Mouse (Mus musculus): ENCODE data around the gene Plxna4.
A peak's percentile ranks its signal among the peaks of the same experiment; 100 is the strongest.

Plxna4 gene

DNA sequence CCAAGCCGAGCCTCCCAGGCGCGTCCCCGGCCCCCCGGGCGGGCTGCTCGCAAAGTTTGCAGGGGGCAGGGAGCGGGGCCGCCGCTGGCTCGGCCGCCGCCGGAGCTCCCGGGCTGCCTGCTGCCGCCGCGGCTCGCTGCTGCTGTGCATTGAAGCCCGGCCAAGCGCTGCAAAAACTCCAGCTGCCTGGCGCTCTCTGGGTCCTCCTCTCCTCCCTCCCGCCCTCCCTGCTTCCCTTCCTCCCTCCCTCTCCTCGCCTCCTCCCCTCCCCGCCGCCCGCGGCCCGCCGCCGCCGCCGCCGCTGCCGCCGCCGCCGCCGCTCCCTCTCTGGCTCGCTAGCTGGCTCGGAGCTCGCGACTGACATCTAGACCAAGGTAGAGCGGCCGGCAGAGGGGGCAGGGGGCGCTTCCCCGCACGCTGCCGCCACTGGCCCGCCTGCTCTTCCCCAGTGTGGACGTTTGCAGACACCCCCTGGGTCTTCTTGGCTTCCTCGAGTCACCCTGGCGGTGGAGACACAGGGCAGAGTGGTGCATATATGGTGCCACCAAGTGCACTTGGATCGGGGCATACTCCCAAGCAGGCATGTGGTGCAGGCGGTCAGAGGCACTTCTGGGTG lies at the start of gene Plxna4:
Gene Plxna4, minus strand, starts transcription at position 137 of the 616 bp plus-strand sequence.
- peak; percentile 77 for DNase-seq (ENCODE audit: low spot score)

DNA sequence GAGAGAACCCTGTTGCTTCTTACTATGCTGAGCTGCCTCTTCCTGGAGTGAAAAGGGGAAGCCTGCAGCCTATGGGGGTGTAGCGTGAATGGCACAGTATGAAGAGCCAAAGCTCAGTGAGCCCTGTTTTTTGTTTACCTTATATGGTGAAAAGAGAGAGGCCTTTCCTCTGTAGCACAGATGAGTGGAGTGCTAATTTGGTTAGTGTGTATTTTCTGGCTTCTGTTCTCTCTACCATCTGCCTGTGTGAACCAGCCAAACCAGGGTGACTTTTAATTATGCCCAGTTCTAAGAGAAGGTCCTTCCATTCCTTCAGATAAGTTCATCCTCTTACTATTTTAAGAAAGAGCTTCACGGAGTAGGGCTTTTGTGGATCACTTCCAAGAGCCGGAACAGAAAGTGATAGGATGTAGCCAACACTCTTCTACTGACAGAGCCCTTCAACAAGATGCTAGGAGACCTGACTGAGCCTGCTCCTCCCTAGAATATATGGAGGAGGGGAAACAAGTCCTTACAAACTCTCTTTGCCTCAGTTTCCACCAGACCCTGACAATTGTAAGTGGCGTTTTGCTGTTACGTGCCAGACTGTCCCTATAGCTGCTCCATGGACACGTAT lies 49.7 kb upstream of the Plxna4 start:
- DNase-seq (ENCODE audit: low spot score) = no peak

DNA sequence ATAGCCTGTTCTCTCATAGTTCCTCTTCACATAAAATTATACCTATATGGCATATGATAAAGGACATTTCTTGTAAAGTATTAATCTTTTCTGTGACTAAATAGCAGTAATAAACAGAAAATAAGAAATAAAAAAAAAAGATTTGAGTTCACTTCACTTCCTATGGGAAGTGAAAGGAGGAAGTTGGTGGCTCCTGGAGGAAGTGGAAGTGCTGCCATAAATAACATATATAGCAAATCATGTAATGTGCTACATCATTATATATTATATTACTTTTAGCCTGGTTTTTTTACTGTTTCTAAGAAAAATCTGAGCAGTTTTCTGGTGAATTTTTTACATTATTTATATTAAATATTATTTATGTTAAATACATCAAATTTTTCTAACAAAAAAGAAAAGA lies 22.7 kb upstream of the Plxna4 start:
- no peak for DNase-seq (ENCODE audit: low spot score)

DNA sequence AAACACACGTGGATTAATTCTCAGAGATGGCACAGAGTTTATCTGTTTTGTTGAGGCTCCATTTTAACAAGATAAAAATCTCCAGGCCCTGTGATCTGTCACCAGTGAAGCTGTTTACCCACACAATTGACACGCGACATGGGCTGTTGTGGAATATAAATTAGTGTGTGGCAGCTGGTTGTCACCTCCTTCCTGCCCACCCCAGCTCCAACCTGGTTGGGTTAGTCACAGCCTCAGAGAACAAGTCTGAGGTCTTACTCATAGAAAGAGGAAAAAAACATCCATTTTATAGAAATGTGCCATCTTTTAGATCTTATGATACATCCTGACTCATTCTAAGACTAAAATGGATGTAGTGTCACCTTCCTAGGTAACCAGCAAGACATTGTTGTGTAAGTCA lies 18.8 kb upstream of the Plxna4 start:
- DNase-seq (ENCODE audit: low spot score) = no peak

DNA sequence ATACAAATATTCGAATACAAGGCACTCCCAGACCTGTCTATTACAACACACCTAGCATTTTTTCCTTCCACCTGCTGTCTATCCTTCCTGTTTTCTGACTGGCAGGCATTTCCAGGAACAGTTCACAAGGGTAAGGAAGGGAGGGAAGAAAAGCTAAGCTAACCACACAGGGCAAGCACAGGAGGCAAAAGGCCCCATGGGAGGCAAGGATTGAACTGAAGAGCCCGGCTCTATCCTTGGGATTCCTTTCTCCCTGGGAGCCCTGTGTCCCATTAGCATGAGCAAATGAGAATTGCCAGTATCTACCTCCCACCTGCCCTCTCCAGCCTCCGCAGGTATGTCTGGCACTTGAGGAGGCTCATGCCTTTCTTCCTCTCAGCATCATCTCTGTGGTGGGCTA lies 17.6 kb upstream of the Plxna4 start:
- no peak for DNase-seq (ENCODE audit: low spot score)

DNA sequence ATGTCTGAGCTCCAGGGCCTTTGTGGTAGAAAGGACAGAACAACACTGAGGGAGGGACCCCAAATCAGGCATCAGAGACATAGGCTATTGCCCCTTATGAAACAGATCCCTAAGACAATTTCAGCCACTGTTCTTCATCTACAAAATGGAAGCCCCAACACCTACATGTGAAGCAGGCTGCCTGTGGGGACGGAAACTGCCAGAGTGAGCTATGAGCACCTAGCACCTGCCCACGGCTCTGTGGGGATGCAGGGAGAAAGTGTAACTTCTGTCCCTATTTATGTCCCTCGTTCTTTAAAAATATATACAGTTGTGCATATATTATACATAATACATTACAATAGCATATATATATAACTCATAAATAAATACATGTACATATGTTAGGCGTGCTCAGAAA lies 16.9 kb upstream of the Plxna4 start:
- DNase-seq (ENCODE audit: low spot score) = no peak

DNA sequence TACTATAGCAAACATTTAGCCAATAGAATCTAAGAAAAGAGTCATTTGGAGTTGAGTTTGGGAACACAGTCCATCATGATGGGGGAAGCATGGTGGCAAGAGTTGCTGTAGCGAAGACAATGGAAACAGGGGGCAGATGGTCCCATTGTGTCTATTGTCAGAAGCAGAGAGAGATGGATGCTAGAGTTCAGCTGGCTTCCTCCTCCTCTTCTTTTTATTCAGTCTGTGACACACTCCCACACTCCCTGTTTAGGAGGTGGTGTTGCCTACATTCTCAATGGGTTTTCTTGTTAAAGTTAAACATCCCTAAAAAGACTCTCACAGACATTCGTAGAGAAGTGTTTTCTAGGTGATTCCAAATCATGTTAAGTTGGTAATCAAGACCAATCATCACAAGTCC lies 14.1 kb upstream of the Plxna4 start:
- no peak for DNase-seq (ENCODE audit: low spot score)

DNA sequence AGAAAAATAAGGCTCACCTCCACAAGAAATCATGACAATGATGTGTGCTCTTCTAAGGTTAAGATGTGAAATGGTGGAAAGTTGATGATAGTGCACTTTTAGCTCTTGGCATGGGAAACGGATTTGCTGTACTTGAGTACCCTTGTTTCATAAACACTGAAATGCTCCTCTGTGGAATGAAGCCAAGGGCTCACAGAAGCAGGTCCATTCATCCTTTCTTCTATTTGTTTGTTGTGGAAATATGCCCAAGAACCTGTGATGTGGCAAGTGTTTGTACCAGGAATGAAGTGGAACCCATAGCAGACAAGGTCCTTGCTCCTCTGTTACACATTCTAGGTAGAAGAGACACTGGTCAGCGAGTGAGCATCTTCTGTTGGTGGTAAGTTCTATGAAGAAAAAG lies 13.3 kb upstream of the Plxna4 start:
- DNase-seq (ENCODE audit: low spot score) = no peak

DNA sequence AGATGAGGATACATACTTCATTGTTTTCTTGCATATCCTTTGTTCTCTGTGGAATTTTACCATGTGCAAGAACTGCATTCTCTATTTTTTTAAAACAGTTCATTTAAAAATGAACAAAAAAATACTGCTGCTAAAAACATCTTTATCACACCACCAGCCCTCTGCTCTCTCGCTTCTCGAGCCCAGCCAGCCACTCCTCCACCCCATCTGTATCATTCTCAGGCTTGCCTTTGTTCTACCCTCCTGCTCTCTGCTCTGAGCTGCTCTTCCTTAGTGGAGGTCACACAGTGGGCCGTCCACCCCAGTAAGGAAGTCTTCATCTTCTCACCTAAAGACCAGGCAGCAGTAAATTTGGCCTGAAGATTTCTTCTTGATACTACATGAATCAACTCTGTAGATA lies 7.6 kb upstream of the Plxna4 start:
- DNase-seq (ENCODE audit: low spot score) = no peak

DNA sequence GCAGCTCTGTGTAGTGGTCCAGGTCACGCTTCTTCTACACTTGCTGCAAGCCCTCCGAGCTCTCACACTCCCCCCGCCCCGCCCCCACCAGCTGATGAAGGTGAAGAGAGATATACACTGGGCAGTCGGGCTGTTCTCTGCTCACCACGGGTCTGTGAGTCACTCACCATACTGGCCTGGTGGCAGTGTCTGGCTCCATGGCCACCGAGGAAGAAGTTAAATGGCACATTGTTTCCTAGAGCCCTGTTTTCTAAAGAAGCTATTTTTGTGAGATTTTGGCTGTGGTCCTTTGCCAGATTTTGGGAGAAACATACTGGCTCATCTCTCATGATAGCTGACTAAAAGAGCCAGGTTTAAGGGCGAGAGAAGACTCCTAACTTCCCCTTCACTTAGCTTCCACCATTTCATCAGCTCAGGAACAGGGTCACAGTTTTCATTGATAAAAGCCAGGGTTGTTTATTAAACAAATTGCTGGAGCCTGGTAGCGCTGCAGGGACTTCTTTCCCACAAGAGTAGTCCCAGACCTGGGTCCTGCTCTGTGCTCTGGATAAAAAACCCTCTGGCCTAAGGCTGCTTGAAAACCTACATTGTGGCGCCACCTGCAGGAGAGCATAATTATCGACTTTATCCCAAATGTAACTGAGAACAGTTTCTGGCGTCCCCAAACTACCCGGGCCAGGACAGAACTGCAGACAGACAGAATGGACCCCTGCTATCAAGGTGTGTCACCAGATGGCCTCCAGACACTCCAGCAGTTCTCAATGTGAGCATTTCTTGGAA lies 3.2 kb upstream of the Plxna4 start:
- peak; percentile 59 for DNase-seq (ENCODE audit: low spot score)

DNA sequence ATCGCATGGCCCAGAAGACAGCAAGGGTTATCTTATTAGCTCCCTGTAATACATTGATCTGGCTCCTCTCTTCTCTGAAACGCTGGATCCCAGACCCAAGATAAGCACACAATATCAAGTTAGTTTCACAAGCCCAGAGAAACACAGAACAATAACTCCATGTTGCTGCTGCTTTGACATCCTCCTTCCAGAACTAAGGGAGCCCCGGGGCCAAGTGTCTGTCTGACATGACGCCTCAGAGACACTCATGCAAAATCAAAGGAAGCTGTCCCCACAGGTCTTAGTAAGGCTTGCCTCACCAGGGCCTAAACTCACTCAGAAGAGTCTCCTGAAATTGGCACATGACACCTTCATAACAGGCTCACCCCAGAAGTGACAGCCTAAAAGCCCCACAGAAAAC lies 1.6 kb upstream of the Plxna4 start:
- no peak for DNase-seq (ENCODE audit: low spot score)

DNA sequence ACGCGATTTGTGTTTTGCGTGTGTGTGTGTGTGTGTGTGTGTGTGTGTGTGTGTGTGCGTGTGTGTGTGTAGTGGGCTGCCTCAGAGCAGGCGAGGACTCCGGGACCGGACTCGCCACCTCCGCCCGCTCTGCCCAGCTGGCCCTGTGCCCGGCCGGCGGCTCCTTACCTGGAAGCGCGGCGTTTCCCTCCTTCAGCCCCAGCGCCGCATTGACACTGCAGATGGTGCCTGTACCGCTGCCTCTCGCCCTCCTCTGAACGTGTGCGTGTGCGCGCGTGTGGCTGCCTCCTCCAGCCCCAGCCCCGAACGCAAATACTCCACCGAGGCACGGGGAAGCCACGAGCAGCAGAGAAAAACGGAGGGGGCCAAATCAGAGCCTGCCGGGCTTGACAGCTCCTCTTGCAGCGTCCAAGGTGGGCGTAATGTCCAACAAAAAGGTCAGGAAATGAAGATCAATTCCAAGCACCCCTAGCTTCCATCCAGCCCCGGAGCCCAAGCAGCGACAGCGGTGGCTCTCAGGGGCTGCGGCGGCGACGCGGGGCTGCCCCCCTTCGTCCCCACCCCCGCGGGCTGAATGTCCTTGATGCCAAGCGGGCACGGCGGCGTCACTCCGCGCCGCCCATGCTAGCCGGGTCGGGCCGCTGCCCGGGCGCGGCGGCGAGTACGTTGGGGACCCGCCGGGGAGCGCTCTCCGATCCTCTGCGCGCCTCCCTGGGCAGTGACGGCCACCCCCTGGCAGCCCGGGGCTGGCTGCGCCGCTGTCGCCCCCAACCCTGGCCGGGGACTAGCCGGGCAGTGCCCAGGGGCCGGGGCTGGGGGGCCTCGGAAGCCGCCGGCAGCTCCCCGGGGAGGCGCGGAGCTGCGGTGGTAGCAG lies 619 bp downstream of the Plxna4 start:
- peak; percentile 41 for DNase-seq (ENCODE audit: low spot score)

DNA sequence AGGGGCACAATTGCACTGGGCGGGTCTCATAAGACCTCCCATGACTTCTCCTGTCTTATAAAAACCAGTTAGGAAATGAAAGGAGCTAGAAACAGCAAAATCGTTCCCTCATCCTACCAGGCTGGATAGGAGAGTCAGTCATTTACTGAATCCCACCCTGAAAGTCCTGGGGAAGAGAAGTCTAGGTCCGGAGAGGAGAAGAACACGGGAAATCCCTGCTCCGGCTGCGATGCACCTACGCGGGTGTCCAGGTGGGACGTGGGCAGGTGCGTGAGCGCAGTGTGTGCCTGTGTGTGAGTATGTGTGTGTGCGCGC lies 1.2 kb downstream of the Plxna4 start:
- no peak for DNase-seq (ENCODE audit: low spot score)

DNA sequence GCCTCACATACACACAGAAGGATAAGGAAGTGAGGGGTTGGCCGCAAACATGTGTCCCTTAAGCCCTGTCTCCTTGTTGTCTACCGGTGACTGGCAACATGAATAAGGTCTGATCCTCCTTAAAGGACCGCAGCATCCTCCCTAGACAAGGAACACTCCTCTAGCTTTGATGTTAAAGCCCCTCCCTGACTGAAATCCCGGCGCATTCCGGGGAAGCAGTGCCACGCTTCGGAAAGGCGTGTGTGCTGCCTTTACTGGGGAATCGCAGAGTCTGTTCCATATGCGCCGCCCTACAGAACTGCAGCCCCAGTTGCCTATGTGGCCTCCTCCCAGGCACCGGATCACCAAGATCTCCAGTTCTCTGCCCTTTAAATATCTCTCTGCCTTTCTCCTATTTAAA lies 1.6 kb downstream of the Plxna4 start:
- DNase-seq (ENCODE audit: low spot score) = no peak

DNA sequence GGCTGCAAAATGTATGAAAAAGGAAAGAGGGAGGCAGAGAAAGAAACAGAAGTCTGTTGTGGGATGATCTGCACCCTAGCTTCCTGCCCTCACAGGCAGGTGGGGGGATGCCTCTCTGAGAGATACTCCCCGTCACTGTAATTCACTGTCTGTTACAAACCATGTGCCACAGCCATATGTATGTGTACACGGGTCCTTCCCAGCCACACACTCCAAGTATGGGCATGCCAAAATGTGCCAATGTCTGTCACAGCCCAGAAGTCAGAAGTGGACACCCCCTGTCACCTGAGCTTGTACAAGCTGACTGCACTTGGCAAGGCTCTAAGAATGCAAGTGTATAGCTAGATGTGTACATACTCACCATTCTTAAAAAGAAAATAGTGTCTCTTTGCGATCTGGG lies 2.8 kb downstream of the Plxna4 start:
- no peak for DNase-seq (ENCODE audit: low spot score)

DNA sequence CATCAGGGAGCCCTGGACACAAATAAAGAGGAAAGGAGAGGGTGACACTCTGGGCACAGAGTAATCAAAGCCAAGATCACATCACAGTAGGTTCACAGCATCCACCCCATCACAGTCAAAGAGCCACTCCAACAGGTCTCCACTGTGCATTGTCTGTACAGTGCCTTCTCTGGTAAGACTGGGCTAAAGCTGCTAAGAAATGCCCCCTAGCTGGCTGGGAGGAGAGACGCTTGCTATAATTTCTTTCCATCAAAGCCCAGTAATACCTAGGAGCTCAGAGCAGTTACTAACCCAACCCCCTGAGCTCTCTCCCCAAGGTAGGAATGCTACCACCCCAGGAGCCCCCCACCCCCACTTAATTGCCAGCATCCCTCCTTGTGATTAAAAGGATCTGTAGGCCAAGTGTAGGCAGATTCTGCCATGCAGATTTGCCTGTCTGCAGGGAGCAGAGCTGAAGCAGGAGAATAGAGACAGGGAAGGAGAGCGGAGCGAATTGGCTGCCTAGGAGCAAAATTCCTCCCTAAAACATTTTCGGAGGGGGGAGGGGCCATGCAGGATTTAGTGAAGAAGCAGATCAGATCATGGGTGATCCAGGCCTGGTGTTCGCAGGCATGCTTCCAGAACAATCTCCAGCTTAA lies 3.6 kb downstream of the Plxna4 start:
- DNase-seq (ENCODE audit: low spot score) = no peak

DNA sequence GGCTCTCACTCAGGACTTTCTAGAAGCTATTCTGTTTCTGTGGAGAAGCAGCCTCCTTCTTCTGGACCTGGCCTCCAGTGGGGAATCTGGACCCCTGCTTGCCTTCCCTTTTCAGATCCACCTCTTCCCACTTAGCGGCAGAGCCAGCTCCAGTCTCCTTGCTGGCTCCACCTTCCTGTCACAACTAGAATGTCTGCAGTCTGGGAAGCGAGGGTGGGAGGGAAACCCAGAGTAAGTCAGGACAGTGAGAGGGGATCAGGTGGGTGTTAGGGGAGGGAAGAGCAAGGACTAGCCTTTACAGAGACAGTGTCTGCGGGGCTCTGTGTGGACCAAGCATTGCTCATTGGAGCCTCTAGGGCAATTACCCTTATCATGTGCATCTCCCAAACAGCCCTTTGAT lies 4.4 kb downstream of the Plxna4 start:
- DNase-seq (ENCODE audit: low spot score) = no peak

DNA sequence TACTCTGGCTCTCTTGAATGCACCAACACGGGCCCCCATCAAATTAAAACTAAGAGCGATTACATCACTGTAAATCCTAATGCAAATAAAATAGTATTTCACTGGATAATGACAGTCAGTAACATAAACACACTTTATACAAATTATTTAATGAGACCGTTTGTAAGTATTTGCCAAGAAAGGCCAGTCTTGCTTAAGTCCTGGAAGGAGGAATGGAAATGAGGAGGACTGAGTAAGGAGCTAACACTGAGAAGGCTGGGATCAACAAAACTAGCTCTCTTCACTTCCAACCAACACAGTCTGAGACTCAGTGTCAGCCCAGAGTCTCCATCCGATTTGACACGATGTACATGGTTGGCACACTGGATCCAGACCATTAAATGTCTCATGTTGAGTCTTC lies 16.5 kb downstream of the Plxna4 start:
- DNase-seq (ENCODE audit: low spot score) = no peak

DNA sequence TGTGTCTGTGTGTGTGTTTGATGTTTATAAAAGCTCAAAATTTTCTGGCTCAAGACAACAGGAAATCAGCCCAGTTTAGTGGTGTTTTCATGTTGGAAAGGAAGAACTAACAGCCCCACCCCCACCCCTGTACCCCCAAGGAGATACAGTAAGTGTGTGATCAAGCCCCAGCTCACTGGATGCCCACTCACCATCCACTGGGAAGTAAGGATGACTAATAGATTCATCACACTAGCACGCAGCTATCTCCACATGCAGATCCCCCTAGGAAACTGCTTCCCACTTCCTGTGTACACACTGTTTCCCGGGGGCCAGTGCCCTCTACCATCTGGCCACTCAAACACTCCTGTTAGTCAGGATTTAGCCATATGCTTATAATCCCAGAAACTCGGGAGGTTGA lies 17.5 kb downstream of the Plxna4 start:
- no peak for DNase-seq (ENCODE audit: low spot score)

DNA sequence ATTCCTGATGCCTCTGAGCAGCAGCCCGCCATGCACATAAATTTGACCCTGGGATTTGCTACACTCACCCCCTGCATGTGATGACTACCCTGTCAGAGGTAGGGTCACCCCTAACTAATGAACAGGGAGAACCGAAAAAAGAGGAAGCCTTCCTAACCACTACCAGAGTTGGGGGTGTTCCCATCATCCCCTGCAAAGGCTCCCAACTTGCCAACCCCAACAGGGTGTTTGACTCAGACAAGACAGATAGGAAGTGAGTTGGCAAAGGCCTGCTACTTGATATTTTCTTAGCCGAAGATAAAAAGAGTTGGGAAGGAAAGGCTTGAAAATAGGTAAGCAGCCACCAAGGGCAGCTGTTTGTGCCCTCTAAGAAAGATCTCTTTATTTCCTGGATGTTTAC lies 18.1 kb downstream of the Plxna4 start:
- no peak for DNase-seq (ENCODE audit: low spot score)

DNA sequence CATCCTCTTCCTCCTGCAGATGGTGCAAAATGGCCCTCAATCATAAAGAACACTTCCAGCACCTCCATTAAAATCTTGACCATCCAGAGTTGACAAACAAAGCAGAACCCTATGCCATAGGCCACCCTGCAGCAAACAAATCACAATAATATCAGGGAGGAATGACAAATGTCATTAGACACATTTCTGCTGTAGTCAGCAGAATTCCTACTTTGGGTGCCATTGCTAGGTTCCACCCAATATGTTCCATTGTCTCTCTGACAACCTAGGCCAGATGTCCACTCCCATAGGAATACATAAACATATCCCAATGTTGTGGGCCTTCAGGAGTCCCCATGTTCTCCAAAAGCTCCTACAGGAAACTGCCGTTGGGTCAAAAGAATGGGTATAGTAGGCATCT lies 41.1 kb downstream of the Plxna4 start:
- no peak for DNase-seq (ENCODE audit: low spot score)

DNA sequence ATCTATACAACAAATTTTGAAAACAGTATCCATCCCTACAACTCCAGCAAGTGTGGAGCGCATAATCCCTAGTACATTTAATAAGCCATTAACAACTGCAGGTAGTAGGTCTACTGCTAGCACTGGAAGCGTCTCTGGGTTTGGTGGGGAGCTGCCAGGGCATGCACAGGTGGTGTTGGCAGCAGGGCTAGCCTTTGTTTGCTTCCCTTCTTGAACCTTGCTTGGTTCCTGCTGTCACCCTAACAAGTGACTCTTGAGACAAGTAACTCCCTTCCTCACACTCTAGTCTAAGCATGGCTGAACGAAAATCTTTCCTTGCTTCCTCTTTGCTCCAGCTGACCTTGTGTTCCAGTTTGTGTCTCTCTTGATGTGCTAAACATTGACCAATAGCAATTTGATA lies 44.0 kb downstream of the Plxna4 start:
- DNase-seq (ENCODE audit: low spot score) = no peak
